Mouse (Mus musculus) spleen, adult 12 weeks (tissue): ENCODE data around the gene Lax1.
"Not testable (repeated sequence)": the region's sequence is repeated elsewhere in the genome, so short reads cannot be mapped to it uniquely, and the experiment has no call there.

Experiments used
- DNase-seq: peaks from one replicate; pipeline ENCODE4 v3.0.0; 2022; ENCODE audit warnings: low spot score

The Lax1 gene

GRCm38 (mm10) chr1:133688301-133688700, 1.6 kb downstream of the Lax1 start:
- DNase-seq, result no peak

- no peak for DNase-seq
Measured at GRCm38 (mm10) chr1:133685749-133686519, 4.0 kb downstream of the Lax1 start.

- no peak for DNase-seq
Measured at GRCm38 (mm10) chr1:133671801-133672200, 18.1 kb downstream of the Lax1 start.

- DNase-seq, result no peak
Measured at GRCm38 (mm10) chr1:133671266-133671665, 18.6 kb downstream of the Lax1 start.

- DNase-seq, result no peak
Measured at GRCm38 (mm10) chr1:133670776-133671175, 19.1 kb downstream of the Lax1 start.

GRCm38 (mm10) chr1:133670190-133670589, 19.7 kb downstream of the Lax1 start:
- DNase-seq, result no peak

- DNase-seq, result no peak
Measured at GRCm38 (mm10) chr1:133668618-133669017, 21.3 kb downstream of the Lax1 start.

- DNase-seq, result no peak
Measured at GRCm38 (mm10) chr1:133667721-133668120, 22.2 kb downstream of the Lax1 start.

- not testable (repeated sequence) for DNase-seq
Measured at GRCm38 (mm10) chr1:133665713-133666112, 24.2 kb downstream of the Lax1 start.

GRCm38 (mm10) chr1:133664203-133664970, 25.5 kb downstream of the Lax1 start:
- DNase-seq, result no peak

GRCm38 (mm10) chr1:133663427-133663826, 26.5 kb downstream of the Lax1 start:
- DNase-seq, result no peak

- DNase-seq, result no peak
Measured at GRCm38 (mm10) chr1:133662941-133663340, 27.0 kb downstream of the Lax1 start.

- DNase-seq, result peak; percentile 82
Measured at GRCm38 (mm10) chr1:133661203-133661933, 28.5 kb downstream of the Lax1 start, which contains the start of gene Gm38394. Gene Gm38394 (minus strand): TSS chr1:133661318.

- DNase-seq, result peak; percentile 25
Measured at GRCm38 (mm10) chr1:133660466-133661202, 29.3 kb downstream of the Lax1 start, which contains the start of gene Zbed6. Gene Zbed6 (minus strand): TSS chr1:133660885.

- no peak for DNase-seq
Measured at GRCm38 (mm10) chr1:133658878-133659277, 31.0 kb downstream of the Lax1 start.

GRCm38 (mm10) chr1:133656811-133657210, 33.1 kb downstream of the Lax1 start:
- DNase-seq, result no peak

GRCm38 (mm10) chr1:133653033-133653432, 36.9 kb downstream of the Lax1 start:
- no peak for DNase-seq

GRCm38 (mm10) chr1:133650288-133651055, 39.4 kb downstream of the Lax1 start:
- no peak for DNase-seq

GRCm38 (mm10) chr1:133645652-133646051, 44.3 kb downstream of the Lax1 start:
- no peak for DNase-seq

GRCm38 (mm10) chr1:133641163-133641562, 48.7 kb downstream of the Lax1 start:
- no peak for DNase-seq

GRCm38 (mm10) chr1:133638517-133638916, 51.4 kb downstream of the Lax1 start:
- no peak for DNase-seq
